Mouse (Mus musculus) spleen, adult 2 months (tissue): Measurements from ENCODE around the gene Gm20517. TPM values are rescaled to one million over a fixed set of nuclear protein-coding genes. Genes with fewer than 3 reads are reported as not detected.

Experiments
- DNase-seq, 2 experiments: peaks; one replicate each; pipeline versions ENCODE4 v3.0.0 to v3.0.0-alpha.2; 2012 to 2021; ENCODE audit warnings: low spot score in 2 of 2, low read depth in 1 of 2
- H3K27ac ChIP-seq: fragments of 200-500 bp; 2 replicates; pipeline ENCODE4 v1.5.1; 2012; ENCODE audit warnings: low read length, inconsistent platforms; ENCODE audit not compliant: insufficient read depth
- H3K27me3 ChIP-seq: fragments of 200-500 bp; 2 replicates; pipeline ENCODE4 v1.6.1; 2012; ENCODE audit warnings: mild to moderate bottlenecking, moderate library complexity, low read length, inconsistent platforms; ENCODE audit not compliant: control insufficient read depth, insufficient read depth
- H3K36me3 ChIP-seq: fragments of 200-500 bp; 2 replicates; pipeline ENCODE4 v1.6.1; 2012; ENCODE audit warnings: mild to moderate bottlenecking, low read length, inconsistent platforms; ENCODE audit not compliant: control insufficient read depth, insufficient read depth
- H3K4me1 ChIP-seq: fragments of 200-500 bp; 2 replicates; pipeline ENCODE4 v1.6.1; 2011; ENCODE audit warnings: inconsistent platforms; ENCODE audit not compliant: control insufficient read depth, insufficient read depth, insufficient read length
- H3K4me3 ChIP-seq: fragments of 200-500 bp; 2 replicates; pipeline ENCODE4 v1.5.1; 2011; ENCODE audit warnings: mild to moderate bottlenecking, inconsistent platforms; ENCODE audit not compliant: insufficient read depth, insufficient read length; ENCODE audit errors: extremely low read depth
- CTCF ChIP-seq: fragments of 200-500 bp; IDR thresholded peaks from 2 replicates; pipeline ENCODE4 v1.5.1; 2011; ENCODE audit warnings: mild to moderate bottlenecking, inconsistent platforms; ENCODE audit not compliant: insufficient read depth, insufficient read length, insufficient replicate concordance; ENCODE audit errors: extremely low read depth
- POLR2A ChIP-seq: fragments of 200-500 bp; IDR thresholded peaks from 2 replicates; pipeline ENCODE4 v1.6.1; 2011; ENCODE audit warnings: low read depth, low read length, inconsistent platforms
- WGBS: fragments of 180-500 bp; shearing (Covaris S2); methylation state at CpG from one replicate; pipeline ENCODE4 v1.1.7; 2018; 5-methylcytosine and 5-hydroxymethylcytosine counted together
- polyA plus RNA-seq: library from polyadenylated mRNA; depleted of rRNA; stranded (reverse); fragments of >200 nt; gene quantifications from 2 replicates; pipeline ENCODE4 v1.2.3, GENCODE M21; 2012; rRNA removed

Gene Gm20517
- 0.39 and 1.2 TPM in 2 replicates for polyA plus RNA-seq

DNA sequence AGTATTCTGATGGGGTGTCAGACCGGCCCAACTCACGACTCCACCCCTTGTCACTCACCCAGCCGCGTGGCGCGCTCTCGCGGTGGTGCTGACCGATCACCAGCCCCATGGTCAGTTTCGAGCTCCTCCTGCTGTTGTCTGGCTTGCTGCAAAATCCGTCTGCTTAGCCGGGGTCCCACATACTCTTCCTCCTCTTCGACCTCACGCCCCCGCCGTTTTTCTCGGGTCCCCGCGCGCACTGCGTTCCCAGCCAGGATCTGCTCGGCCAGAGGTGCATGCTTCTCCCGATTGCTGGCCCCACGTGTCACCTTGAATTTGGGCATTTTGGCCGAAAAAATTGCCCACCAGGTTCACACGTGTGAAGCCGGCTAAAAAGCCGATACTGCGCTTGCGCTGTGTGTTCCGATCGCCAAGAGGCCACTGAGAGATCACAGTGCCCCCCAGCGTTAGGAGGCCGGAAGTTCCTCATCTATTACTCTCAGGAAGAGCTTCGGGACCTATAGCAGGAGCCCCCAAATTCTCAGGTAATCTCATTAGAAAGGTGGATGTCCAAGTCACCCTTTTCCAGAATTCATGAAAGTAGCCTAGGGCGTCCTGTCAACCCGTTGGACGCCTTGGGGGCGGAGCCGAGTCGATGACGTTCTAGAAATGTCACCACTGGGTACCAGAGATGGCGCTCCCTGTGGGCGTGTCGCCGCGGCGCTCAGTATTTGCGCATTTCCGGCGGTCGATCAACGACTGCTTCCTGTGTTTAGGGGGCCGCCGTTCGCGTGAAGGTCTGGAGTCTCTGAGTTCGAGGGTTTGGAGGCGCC is at the start of gene Gm20517, which contains the start of the genes Bysl and Med20:
TSS of gene Gm20517 (plus strand) at position 741 of the 812 bp plus-strand sequence.
TSS of gene Bysl (minus strand) at position 644 of the 812 bp plus-strand sequence.
TSS of gene Med20 (plus strand) at position 734 of the 812 bp plus-strand sequence.
- no peaks in the 10 kb centered on the region for H3K27me3 ChIP-seq
- peaks cover 6% of the 10 kb centered on the region; the same call in 1 of the 2 replicates for H3K4me1 ChIP-seq
- TF ChIP-seq POLR2A = 0 out of 2 replicates have a peak, but pooled peaks have one; percentile 23
- peak; percentile 85 for TF ChIP-seq CTCF
- under 1% methylated on average over 59 of the region's 59 CpGs for WGBS
- DNase-seq = peak; percentile 93 to 95
- peak within 1 kb of the TSS; percentile 79 for H3K4me3 ChIP-seq
- H3K36me3 ChIP-seq = peaks cover 1% of the 10 kb centered on the region
- peak within 1 kb of the TSS; percentile 66 for H3K27ac ChIP-seq

GRCm38 (mm10) chr17:47562875-47563274 is 48.5 kb upstream of the Gm20517 start:
- Histone ChIP-seq H3K36me3 (peaks cover 7% of the 10 kb centered on the region), H3K4me1 (no peaks in the 10 kb centered on the region; the same call in 1 of the 2 replicates), H3K27ac (no peak overlapping the region), H3K4me3 (no peak overlapping the region), H3K27me3 (no peaks in the 10 kb centered on the region)
- no peak for DNase-seq
- 84% methylated on average over 6 of the region's 6 CpGs for WGBS
- TF ChIP-seq CTCF (no peak), POLR2A (no peak)

DNA sequence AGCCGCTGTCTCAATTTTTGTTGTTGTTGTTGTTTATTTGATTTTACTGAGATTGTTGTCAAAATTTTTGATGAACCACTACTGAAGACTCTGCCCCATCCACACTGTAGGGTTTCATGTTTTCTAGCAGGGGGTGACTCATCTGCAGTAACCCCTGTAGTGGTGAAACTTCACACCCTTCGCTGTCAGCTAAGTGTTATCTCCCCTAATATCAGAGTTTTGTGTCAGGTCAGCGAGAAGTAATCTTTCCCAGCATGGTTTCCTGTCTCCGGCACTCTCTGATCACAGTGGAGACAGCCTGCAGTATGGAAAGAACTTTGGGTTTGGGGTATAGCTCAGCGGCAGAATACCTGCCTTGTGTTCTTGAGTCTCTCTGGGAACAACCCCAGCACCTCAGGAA is 46.8 kb upstream of the Gm20517 start:
- no peaks in the 10 kb centered on the region for H3K27me3 ChIP-seq
- peaks cover 7% of the 10 kb centered on the region for H3K36me3 ChIP-seq
- H3K4me3 ChIP-seq = no peak overlapping the region
- 65% methylated on average over 5 of the region's 5 CpGs for WGBS
- no peak for DNase-seq
- H3K27ac ChIP-seq = no peak overlapping the region
- TF ChIP-seq POLR2A (no peak), CTCF (no peak)
- H3K4me1 ChIP-seq = no peaks in the 10 kb centered on the region; the same call in 1 of the 2 replicates

DNA sequence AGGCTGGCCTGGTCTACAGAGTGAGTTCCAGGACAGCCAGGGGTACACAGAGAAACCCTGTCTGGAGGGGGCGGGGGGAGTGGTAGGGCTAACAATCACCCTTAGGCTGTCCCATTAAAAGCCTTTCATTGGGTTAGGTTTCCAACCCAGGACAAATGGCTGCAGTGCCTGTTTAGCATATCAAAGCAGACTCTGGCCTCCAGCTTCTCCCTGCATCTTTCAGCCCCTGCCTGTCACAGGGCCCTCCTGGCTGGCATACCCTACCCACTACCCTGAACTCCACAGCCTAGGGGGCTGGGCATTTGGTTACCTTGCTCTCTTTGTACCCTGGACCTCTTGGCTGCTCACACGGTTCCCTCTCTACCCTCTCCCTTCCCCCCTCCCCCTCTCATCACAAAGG is 45.3 kb upstream of the Gm20517 start:
- no peak for TF ChIP-seq POLR2A
- no peak for TF ChIP-seq CTCF
- Histone ChIP-seq H3K27me3 (no peaks in the 10 kb centered on the region), H3K4me3 (no peak overlapping the region), H3K4me1 (no peaks in the 10 kb centered on the region; the same call in 1 of the 2 replicates), H3K27ac (no peak overlapping the region), H3K36me3 (peaks cover 7% of the 10 kb centered on the region)
- DNase-seq = no peak
- WGBS = 75% methylated on average over 2 of the region's 2 CpGs

DNA sequence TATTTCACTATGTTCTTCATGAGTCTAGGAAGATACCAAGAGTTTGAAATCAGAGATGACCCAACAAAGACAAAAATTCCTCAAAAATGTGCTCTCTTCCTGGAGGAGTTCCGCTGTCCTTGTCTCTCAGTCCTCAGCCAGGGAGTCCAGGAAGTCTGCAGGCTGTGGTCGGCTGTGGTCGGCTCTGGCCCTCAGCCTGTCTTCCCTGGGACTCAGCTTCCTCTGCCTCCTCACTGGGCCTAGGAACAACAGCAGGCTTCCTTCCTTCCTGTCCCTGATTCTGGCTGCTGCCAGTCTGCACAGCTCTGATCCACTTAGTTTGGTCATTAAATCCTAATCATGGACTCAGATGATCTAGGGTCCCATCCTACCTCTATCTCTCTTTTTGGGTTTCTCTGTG is 44.1 kb upstream of the Gm20517 start:
- TF ChIP-seq POLR2A (no peak), CTCF (no peak)
- Histone ChIP-seq H3K27me3 (no peaks in the 10 kb centered on the region), H3K27ac (no peak overlapping the region), H3K4me3 (no peak overlapping the region), H3K36me3 (peaks cover 10% of the 10 kb centered on the region), H3K4me1 (no peaks in the 10 kb centered on the region; the same call in 1 of the 2 replicates)
- DNase-seq = no peak
- WGBS = 36% methylated on average over 3 of the region's 3 CpGs

DNA sequence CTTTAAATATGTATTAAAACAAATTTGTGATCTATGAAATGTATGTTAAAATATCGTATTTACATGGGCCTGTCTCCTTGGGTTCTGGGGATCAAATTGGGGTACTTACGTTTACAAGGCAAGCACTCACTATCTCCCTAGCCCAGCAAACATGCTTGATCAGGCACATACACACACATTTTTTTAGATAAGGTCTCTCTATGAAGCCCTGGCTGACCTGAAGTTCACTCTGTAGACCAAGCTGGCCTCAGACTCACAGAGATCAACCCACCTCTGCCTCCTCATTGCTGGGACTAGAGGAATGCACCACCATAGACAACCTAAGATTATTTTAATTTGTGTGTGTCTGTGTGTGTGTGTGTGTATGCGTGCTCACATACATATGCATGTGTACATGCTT is 43.0 kb upstream of the Gm20517 start:
- TF ChIP-seq POLR2A (no peak), CTCF (no peak)
- 89% methylated on average over 3 of the region's 3 CpGs for WGBS
- Histone ChIP-seq H3K36me3 (peaks cover 8% of the 10 kb centered on the region), H3K27me3 (no peaks in the 10 kb centered on the region), H3K27ac (no peak overlapping the region), H3K4me1 (no peaks in the 10 kb centered on the region; the same call in 1 of the 2 replicates), H3K4me3 (no peak overlapping the region)
- no peak for DNase-seq
